Mouse (Mus musculus) E14TG2a.4 (cell line): ENCODE measurements around the gene Prkg1.

Source experiments
- CTCF ChIP-seq: conservative IDR thresholded peaks from 2 replicates; pipeline ENCODE4 v1.5.1; 2014; ENCODE audit warnings: low read length
- NANOG ChIP-seq: IDR thresholded peaks from 2 replicates; pipeline ENCODE4 v1.6.1; 2014; ENCODE audit warnings: borderline replicate concordance, low read length, mixed read lengths

DNA sequence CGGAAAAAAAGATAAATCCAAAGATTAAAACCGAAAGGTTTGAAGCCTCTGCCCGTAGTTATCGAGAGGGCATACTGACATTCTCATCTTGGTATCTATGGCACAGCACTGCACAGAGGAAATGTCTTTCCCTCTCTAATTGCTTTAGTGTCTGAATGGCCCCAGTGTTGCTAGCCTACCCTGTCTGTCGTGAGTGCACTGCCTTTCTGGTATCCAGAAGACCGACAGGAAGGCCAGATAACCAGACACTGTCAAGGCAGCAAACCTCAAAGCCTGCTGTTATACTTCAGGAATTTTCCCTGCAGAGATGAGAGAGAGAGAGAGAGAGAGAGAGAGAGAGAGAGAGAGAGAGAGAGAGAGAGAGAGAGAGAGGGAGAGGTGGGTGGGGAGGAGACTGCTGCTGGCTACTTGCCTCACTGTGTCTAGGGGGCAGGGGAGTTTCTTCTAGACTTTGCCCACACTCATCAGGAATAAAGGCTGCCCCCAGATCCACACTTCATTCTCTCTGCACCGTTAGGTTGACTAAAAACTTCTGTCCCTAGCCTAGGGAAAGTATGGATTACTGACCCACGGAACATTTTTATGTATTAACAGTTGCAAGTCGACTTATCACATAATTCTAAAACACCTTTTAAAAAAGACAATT, 10.1 kb downstream of the Prkg1 start:
- TF ChIP-seq CTCF (no peak), NANOG (no peak)
